Mouse (Mus musculus) MEL (cell line): ENCODE results near the gene 1700069L16Rik.

Source experiments
- BHLHE40 ChIP-seq: IDR thresholded peaks from 2 replicates; pipeline ENCODE4 v1.6.1; 2012; ENCODE audit warnings: low read depth, mild to moderate bottlenecking, inconsistent platforms, low read length, improper control_type of control experiment, borderline replicate concordance
- CHD2 ChIP-seq: IDR thresholded peaks from 2 replicates; pipeline ENCODE4 v1.6.1; 2011; ENCODE audit warnings: low read length, improper control_type of control experiment
- CTCF ChIP-seq, 3 experiments: IDR thresholded peaks in 2 of 3; conservative IDR thresholded peaks in 1 of 3; 2 replicates each; pipeline ENCODE4 v1.5.1; 2011 to 2012; ENCODE audit warnings: low read length in 3 of 3, low read depth in 2 of 3, mild to moderate bottlenecking in 2 of 3, improper control_type of control experiment in 1 of 3, inconsistent platforms in 1 of 3, mixed read lengths in 1 of 3, moderate library complexity in 1 of 3; ENCODE audit not compliant: control insufficient read depth in 1 of 3, insufficient read depth in 1 of 3, poor library complexity in 1 of 3, severe bottlenecking in 1 of 3
- EP300 ChIP-seq, 2 experiments: IDR thresholded peaks; 2 replicates each; pipeline ENCODE4 v1.6.1; 2011; ENCODE audit warnings: improper control_type of control experiment in 2 of 2, low read length in 2 of 2, low read depth in 1 of 2, mild to moderate bottlenecking in 1 of 2
- GABPA ChIP-seq: IDR thresholded peaks from 2 replicates; pipeline ENCODE4 v1.6.1; 2012; ENCODE audit warnings: low read depth, mild to moderate bottlenecking, inconsistent platforms, low read length, improper control_type of control experiment, moderate library complexity
- MEF2A ChIP-seq: IDR thresholded peaks from 2 replicates; pipeline ENCODE4 v1.6.1; 2014; ENCODE audit warnings: low read depth, mild to moderate bottlenecking, inconsistent platforms, low read length, improper control_type of control experiment; ENCODE audit not compliant: poor library complexity, insufficient replicate concordance, severe bottlenecking; ENCODE audit errors: extremely low read depth
- NELFE ChIP-seq: IDR thresholded peaks from 2 replicates; pipeline ENCODE4 v1.6.1; 2011; ENCODE audit warnings: low read depth, low read length, improper control_type of control experiment
- NRF1 ChIP-seq: IDR thresholded peaks from 2 replicates; pipeline ENCODE4 v1.6.1; 2014; ENCODE audit warnings: low read depth, mild to moderate bottlenecking, inconsistent platforms, low read length, improper control_type of control experiment, moderate library complexity; ENCODE audit not compliant: poor library complexity, insufficient read depth, severe bottlenecking
- POLR2A ChIP-seq, 2 experiments: IDR thresholded peaks; 2 replicates each; pipeline ENCODE4 v1.6.1; 2011 to 2012; ENCODE audit warnings: low read length in 2 of 2, mild to moderate bottlenecking in 2 of 2, control low read depth in 1 of 2, improper control_type of control experiment in 1 of 2, low read depth in 1 of 2, moderate library complexity in 1 of 2; ENCODE audit not compliant: control insufficient read depth in 1 of 2, insufficient read depth in 1 of 2, poor library complexity in 1 of 2
- POLR2AphosphoS5 ChIP-seq: IDR thresholded peaks from 2 replicates; pipeline ENCODE4 v1.6.1; 2012; ENCODE audit warnings: low read depth, borderline replicate concordance, mild to moderate bottlenecking, inconsistent platforms, low read length, moderate library complexity, mixed read lengths
- USF1 ChIP-seq: IDR thresholded peaks from 2 replicates; pipeline ENCODE4 v1.6.1; 2014; ENCODE audit warnings: low read depth, mild to moderate bottlenecking, inconsistent platforms, low read length, improper control_type of control experiment, moderate library complexity
- ZC3H11A ChIP-seq: IDR thresholded peaks from 2 replicates; pipeline ENCODE4 v1.6.1; 2012; ENCODE audit warnings: low read depth, mild to moderate bottlenecking, inconsistent platforms, low read length, improper control_type of control experiment
- ZKSCAN1 ChIP-seq: IDR thresholded peaks from 2 replicates; pipeline ENCODE4 v1.6.1; 2012; ENCODE audit warnings: low read depth, mild to moderate bottlenecking, inconsistent platforms, low read length, improper control_type of control experiment, moderate library complexity

DNA sequence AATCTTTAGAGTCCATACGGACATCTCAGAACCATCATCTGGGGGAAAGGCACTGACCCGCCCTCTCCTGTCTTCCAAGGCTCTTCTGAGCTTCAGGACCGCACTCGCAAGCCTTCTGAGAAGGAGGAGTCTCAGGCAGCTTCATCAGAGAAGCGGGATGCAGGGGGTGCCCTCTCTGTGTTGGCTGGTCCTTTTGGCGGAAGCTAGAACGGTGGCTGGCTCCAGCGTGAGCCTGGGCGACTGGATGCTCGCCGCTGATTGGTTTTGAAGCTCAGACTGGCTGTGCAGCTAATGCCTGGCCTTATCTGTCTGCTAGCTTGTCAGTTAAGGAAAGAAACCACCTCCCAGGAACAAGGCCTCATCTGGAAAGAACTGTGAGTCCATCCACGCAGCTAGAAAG is 2.7 kb upstream of the 1700069L16Rik start:
- no peak for TF ChIP-seq POLR2A (IDR thresholded peaks at IDR 0.05; ENCODE audit: control insufficient read depth in 1 of 2, insufficient read depth in 1 of 2, low read depth in 1 of 2, low read length in 2 of 2, poor library complexity in 1 of 2)
- TF ChIP-seq CHD2, result no peak
- TF ChIP-seq MEF2A, result no peak
- no peak for TF ChIP-seq CTCF (IDR thresholded peaks at IDR 0.05 in 2 of 3, conservative IDR thresholded peaks at IDR 0.05 in 1 of 3; ENCODE audit: control insufficient read depth in 1 of 3, insufficient read depth in 1 of 3, low read depth in 2 of 3, low read length in 3 of 3, poor library complexity in 1 of 3, severe bottlenecking in 1 of 3)
- no peak for TF ChIP-seq ZC3H11A
- no peak for TF ChIP-seq GABPA
- TF ChIP-seq EP300 (IDR thresholded peaks at IDR 0.05; ENCODE audit: low read depth in 1 of 2, low read length in 2 of 2), result no peak
- no peak for TF ChIP-seq ZKSCAN1
- no peak for TF ChIP-seq POLR2AphosphoS5
- no peak for TF ChIP-seq NRF1
- no peak for TF ChIP-seq USF1
- TF ChIP-seq NELFE, result no peak
- no peak for TF ChIP-seq BHLHE40
